Mouse (Mus musculus) midbrain, embryonic 16.5 days (tissue): ENCODE results near the gene Rspry1. TPM values are rescaled to one million over a fixed set of nuclear protein-coding genes. Genes with fewer than 3 reads are reported as not detected.

Experiments used
- ATAC-seq: fragments of 200-750 bp; cut with Nextera tagmentation; 2 replicates; pipeline ENCODE4 v1.8.0; 2017; ENCODE audit warnings: moderate TSS enrichment
- H3K27ac ChIP-seq: fragments of 300-500 bp; sonication (generic); 2 replicates; pipeline ENCODE4 v1.5.1; 2014; ENCODE audit warnings: mild to moderate bottlenecking, low read length, mixed read lengths
- H3K27me3 ChIP-seq: fragments of 300-500 bp; sonication (generic); 2 replicates; pipeline ENCODE4 v1.6.1; 2014; ENCODE audit warnings: low read depth, low read length, mixed read lengths; ENCODE audit not compliant: control insufficient read depth, insufficient read depth
- H3K36me3 ChIP-seq: fragments of 300-500 bp; sonication (generic); 2 replicates; pipeline ENCODE4 v1.6.1; 2014; ENCODE audit warnings: mild to moderate bottlenecking, low read length, moderate library complexity, mixed read lengths; ENCODE audit not compliant: control insufficient read depth, insufficient read depth
- H3K4me1 ChIP-seq: fragments of 300-500 bp; sonication (generic); 2 replicates; pipeline ENCODE4 v1.6.1; 2014; ENCODE audit warnings: mild to moderate bottlenecking, low read length, mixed read lengths; ENCODE audit not compliant: control insufficient read depth, insufficient read depth
- H3K4me2 ChIP-seq: fragments of 300-500 bp; sonication (generic); 2 replicates; pipeline ENCODE4 v1.6.1; 2014; ENCODE audit warnings: mild to moderate bottlenecking, low read length, mixed read lengths
- H3K4me3 ChIP-seq: fragments of 300-500 bp; sonication (generic); 2 replicates; pipeline ENCODE4 v1.5.1; 2014; ENCODE audit warnings: low read depth, mild to moderate bottlenecking, low read length, moderate library complexity, mixed read lengths
- H3K9ac ChIP-seq: fragments of 300-500 bp; sonication (generic); 2 replicates; pipeline ENCODE4 v1.6.1; 2014; ENCODE audit warnings: low read depth, low read length, mixed read lengths
- H3K9me3 ChIP-seq: fragments of 300-500 bp; sonication (generic); replicated peaks from 2 replicates; pipeline ENCODE4 v1.6.1; 2014; ENCODE audit warnings: mild to moderate bottlenecking, low read length, mixed read lengths; ENCODE audit not compliant: control insufficient read depth, poor library complexity, severe bottlenecking
- whole genome bisulfite sequencing: fragments of 180-500 bp; shearing (Covaris S2); extraction: QIAGEN DNeasy Blood & Tissue Kit; methylation state at CpG from one replicate; pipeline ENCODE4 v1.1.7; 2014; 5-methylcytosine and 5-hydroxymethylcytosine counted together
- polyA plus RNA-seq: library from polyadenylated mRNA; unstranded; fragments of >200 nt; fragmentation: Nextera tagmentation; extraction: Ambion mirVana; gene quantifications from 2 replicates; pipeline ENCODE4 v1.2.1, GENCODE M21; 2015

The Rspry1 gene
- polyA plus RNA-seq, 1 experiment from 2014 or later: 51.2 TPM

DNA sequence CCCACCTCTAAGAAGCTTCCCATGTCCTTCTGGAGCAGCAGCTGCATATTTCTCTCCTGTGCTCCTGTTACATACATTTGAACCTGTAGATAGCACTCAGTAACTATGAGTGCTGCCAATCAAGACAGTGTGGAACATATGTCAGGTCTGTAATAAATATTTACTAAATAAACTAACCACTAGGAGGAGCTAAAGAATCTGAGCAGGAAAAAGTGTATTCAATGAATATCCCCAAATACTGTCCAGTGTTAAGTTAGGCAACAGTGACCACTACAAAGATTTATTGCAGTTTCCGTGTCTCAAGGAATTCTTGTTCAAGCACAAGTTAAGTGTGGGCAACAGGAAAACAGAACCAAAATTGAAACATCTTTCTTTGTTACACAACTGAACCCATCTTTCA is 7.5 kb upstream of the Rspry1 start:
- Histone ChIP-seq H3K4me1 (peaks cover 3% of the 10 kb centered on the region), H3K9me3 (no peaks in the 10 kb centered on the region), H3K36me3 (no peaks in the 10 kb centered on the region), H3K9ac (no peak overlapping the region), H3K27me3 (no peaks in the 10 kb centered on the region), H3K4me3 (no peak overlapping the region), H3K27ac (no peak overlapping the region), H3K4me2 (no peak overlapping the region)
- 75% methylated on average over 1 of the region's 1 CpGs for WGBS
- no peak for ATAC-seq

- Histone ChIP-seq H3K27me3 (no peaks in the 10 kb centered on the region), H3K27ac (peak overlapping the region; percentile 87), H3K4me2 (peak overlapping the region; percentile 96), H3K9me3 (no peaks in the 10 kb centered on the region), H3K4me3 (peak overlapping the region; percentile 83), H3K9ac (peak overlapping the region; percentile 77), H3K4me1 (peaks cover 31% of the 10 kb centered on the region), H3K36me3 (no peaks in the 10 kb centered on the region)
- 27% methylated on average over 5 of the region's 5 CpGs for WGBS
- ATAC-seq: no peak
These were observed 1.3 kb upstream of the Rspry1 start for GRCm38 (mm10) chr8:94600478-94600877.

DNA sequence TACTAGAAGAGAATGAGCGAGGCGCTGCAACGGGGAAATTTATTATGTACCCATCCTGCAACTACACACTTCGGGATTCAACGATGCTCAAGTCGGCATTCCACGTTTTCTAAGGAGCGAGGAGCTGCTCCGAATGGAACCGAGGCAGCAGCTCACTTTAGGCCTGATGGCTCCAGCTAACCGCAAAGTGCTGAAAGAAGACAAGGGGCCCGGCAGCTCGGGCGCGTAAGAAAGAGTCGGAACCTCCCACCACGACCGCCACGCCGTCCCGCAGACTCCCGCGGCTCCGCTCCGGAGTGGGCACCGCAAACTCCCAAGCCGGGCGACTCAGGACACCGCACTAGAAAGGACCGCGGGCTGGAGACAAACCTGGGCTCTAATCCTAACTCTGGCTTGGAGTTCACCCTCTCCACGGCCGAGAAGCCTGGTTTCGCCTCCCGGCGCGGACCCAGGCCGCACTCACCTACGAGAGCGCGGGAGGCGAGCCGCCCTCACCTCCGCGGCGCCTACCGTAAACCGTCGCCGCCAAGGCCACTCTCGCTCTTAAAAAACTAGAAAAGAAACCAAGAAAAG is 617 bp upstream of the Rspry1 start:
- H3K4me3 ChIP-seq: peak overlapping the region; percentile 83
- H3K4me1 ChIP-seq: peaks cover 31% of the 10 kb centered on the region
- H3K36me3 ChIP-seq: no peaks in the 10 kb centered on the region
- WGBS: under 1% methylated on average over 51 of the region's 51 CpGs
- H3K9ac ChIP-seq: peak overlapping the region; percentile 77
- peak; percentile 64 for ATAC-seq
- H3K27ac ChIP-seq: peak overlapping the region; percentile 87
- no peaks in the 10 kb centered on the region for H3K9me3 ChIP-seq
- H3K4me2 ChIP-seq: peak overlapping the region; percentile 96
- no peaks in the 10 kb centered on the region for H3K27me3 ChIP-seq

DNA sequence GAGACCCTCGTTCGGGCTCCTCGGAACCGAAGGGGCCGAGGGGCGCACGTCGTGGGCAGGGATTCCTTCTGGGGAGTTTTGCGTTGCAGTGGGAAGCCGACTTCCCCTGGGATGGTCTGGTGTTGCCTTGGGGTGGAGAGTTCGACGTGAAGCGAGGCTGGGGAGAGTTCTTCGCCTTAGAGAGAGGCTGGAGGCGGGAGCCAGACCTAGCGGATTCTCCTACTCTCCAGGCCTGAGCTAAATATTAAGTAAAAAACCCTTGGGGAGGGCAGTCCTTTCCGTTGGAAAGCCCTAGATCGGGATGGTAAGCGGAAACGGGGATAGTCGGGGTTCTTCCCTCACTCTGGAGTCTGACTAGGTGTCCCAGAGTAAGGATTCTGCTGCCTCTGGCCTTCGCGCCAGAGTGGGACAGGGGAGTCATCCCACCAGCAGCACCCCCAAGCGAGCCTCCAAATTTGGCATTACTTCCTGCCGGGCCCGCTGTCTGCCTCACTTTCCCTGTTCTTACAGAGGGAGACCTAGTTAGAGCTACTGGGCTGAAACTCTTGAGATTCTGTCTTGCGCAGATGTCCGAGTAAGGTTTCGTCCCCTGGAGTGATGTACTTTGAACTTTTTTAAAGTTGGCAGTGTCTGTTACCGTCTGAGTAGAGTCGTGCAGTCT is 864 bp downstream of the Rspry1 start:
- under 1% methylated on average over 31 of the region's 31 CpGs for WGBS
- Histone ChIP-seq H3K9ac (peak overlapping the region; percentile 98), H3K9me3 (no peaks in the 10 kb centered on the region), H3K4me1 (peaks cover 31% of the 10 kb centered on the region), H3K27ac (peak overlapping the region; percentile 93), H3K4me3 (peak overlapping the region; percentile 93), H3K27me3 (no peaks in the 10 kb centered on the region), H3K36me3 (no peaks in the 10 kb centered on the region), H3K4me2 (peak overlapping the region; percentile 81)
- ATAC-seq: peak; percentile 5; the same call in 1 of the 2 replicates

- Histone ChIP-seq H3K36me3 (no peaks in the 10 kb centered on the region), H3K4me1 (peaks cover 30% of the 10 kb centered on the region), H3K9me3 (no peaks in the 10 kb centered on the region), H3K27ac (no peak overlapping the region), H3K4me2 (no peak overlapping the region), H3K9ac (no peak overlapping the region), H3K27me3 (no peaks in the 10 kb centered on the region), H3K4me3 (no peak overlapping the region)
- ATAC-seq: no peak
- 86% methylated on average over 2 of the region's 2 CpGs for WGBS
These were observed 2.3 kb downstream of the Rspry1 start for GRCm38 (mm10) chr8:94604030-94604429.

DNA sequence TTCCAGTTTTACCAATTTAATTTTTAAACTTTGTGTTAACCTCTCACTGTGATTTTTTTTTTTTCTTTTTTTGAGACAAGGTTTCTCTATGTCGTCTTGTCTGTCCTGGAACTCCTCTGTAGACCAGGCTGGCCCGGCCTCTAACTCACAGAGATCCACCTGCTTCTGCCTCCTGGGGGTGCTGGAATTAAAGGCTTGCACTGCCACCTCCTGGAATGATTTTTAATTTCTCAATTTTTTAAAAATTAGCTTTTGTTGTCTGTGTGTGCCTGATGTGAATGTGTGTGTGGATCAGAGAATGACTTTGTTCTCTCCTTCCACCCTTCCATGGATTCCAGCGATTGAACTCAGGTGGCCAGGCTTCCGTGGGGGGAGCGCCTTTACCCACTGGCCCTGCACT is 5.3 kb downstream of the Rspry1 start:
- H3K27me3 ChIP-seq: no peaks in the 10 kb centered on the region
- WGBS: 93% methylated on average over 5 of the region's 5 CpGs
- H3K4me1 ChIP-seq: peaks cover 15% of the 10 kb centered on the region
- no peak for ATAC-seq
- H3K4me2 ChIP-seq: no peak overlapping the region
- H3K27ac ChIP-seq: no peak overlapping the region
- H3K36me3 ChIP-seq: no peaks in the 10 kb centered on the region
- H3K9ac ChIP-seq: no peak overlapping the region
- no peak overlapping the region for H3K4me3 ChIP-seq
- H3K9me3 ChIP-seq: no peaks in the 10 kb centered on the region

GRCm38 (mm10) chr8:94624885-94625284 is 23.1 kb downstream of the Rspry1 start:
- peaks cover 2% of the 10 kb centered on the region for H3K36me3 ChIP-seq
- H3K27me3 ChIP-seq: no peaks in the 10 kb centered on the region
- no peak overlapping the region for H3K9ac ChIP-seq
- WGBS: 84% methylated on average over 1 of the region's 1 CpGs
- H3K4me2 ChIP-seq: no peak overlapping the region
- ATAC-seq: no peak
- no peak overlapping the region for H3K27ac ChIP-seq
- H3K4me3 ChIP-seq: no peak overlapping the region
- no peaks in the 10 kb centered on the region for H3K4me1 ChIP-seq
- no peaks in the 10 kb centered on the region for H3K9me3 ChIP-seq

DNA sequence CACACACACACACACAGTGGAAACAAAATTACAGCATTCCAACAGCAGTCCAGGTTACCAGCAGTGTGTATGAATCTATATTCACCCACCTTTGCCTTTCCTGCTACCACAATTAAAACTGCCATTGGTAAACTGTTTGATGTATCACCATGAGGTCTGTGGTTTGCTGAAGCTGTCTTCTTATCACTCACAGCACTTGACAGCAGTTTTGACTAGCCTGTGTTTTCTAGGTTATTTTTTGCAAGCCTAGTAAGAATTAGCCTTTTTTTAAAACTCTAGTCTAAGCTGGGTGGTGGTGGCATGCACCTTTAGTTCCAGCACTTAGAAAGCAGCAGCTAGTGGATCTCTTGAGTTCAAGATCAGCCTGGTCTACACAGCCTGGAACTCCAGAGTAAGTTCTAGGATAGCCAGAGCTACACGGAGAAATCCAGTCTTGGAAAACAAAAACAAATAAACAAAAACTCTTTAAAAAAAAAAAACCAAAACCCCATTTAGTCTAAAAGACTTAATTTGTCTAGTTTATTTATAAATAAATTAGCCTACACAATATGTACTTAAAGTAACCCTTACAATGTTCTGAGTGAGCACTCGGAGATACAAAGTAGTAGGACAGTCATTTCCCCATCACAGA is 31.9 kb downstream of the Rspry1 start:
- no peak overlapping the region for H3K27ac ChIP-seq
- no peak for ATAC-seq
- WGBS: 94% methylated on average over 2 of the region's 2 CpGs
- H3K4me1 ChIP-seq: no peaks in the 10 kb centered on the region
- H3K9me3 ChIP-seq: no peaks in the 10 kb centered on the region
- peaks cover 37% of the 10 kb centered on the region for H3K36me3 ChIP-seq
- no peak overlapping the region for H3K9ac ChIP-seq
- no peak overlapping the region for H3K4me3 ChIP-seq
- H3K27me3 ChIP-seq: no peaks in the 10 kb centered on the region
- no peak overlapping the region for H3K4me2 ChIP-seq

DNA sequence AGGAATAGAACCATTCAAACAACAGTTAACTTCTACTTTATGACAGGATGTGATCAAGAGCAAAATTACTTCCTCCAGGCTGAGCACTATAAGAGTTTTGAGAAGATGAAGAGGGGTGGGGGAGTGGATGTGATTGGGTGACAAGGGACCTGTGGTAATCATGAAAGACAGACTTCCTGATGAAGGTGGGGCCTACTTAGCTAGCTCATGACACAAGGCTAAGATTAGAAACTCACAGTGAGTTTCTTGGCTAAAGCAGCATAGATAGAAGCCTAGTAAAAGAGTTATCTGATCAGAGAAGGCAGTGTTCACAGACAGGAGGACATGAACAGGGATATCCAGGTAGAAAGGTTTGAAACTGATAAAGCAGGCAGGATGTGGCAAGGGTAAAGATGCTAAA is 32.5 kb downstream of the Rspry1 start:
- no peak for ATAC-seq
- Histone ChIP-seq H3K4me3 (no peak overlapping the region), H3K27ac (no peak overlapping the region), H3K27me3 (no peaks in the 10 kb centered on the region), H3K4me1 (no peaks in the 10 kb centered on the region), H3K9me3 (no peaks in the 10 kb centered on the region), H3K4me2 (no peak overlapping the region), H3K36me3 (peaks cover 38% of the 10 kb centered on the region), H3K9ac (no peak overlapping the region)
